Mouse (Mus musculus) cerebral cortex, adult 2 months (tissue): ENCODE measurements around the gene Iqcd.

ENCODE experiments used
- WGBS: fragments of 180-500 bp; shearing (Covaris S2); methylation state at CpG from one replicate; pipeline ENCODE4 v1.1.7; 2018; 5-methylcytosine and 5-hydroxymethylcytosine counted together

Gene Iqcd

GRCm38 (mm10) chr5:120588569-120589094, at the start of gene Iqcd, which contains the start of gene Tpcn1:
Iqcd (plus strand) TSS chr5:120589016.
Tpcn1 (minus strand) TSS chr5:120588673.
- under 1% methylated on average over 35 of the region's 35 CpGs for WGBS

GRCm38 (mm10) chr5:120548236-120548850, 40.5 kb upstream of the Iqcd start:
- WGBS: 83% methylated on average over 11 of the region's 11 CpGs

GRCm38 (mm10) chr5:120550137-120550536, 38.7 kb upstream of the Iqcd start:
- 80% methylated on average over 5 of the region's 5 CpGs for WGBS

- WGBS: 56% methylated on average over 5 of the region's 5 CpGs
These were observed 38.1 kb upstream of the Iqcd start for GRCm38 (mm10) chr5:120550673-120551072.

DNA sequence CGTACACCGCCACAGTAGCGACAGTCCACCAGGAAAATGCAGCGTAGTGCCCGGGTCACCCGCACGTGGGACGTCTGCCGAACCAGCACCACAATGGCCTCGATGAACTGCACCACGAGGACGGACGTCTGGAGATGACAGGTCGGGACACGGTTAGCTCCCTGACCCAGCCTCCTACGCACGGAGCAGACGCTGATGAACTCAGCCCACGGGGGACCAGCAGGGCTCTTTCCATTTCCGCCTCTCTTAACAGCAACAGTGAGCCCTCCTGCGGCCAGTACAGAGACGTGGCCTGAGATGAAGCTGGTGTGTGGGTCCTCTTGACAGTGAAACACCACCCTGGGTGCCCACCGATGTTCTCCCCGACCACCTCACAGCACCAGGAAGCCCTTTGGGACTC, 32.9 kb upstream of the Iqcd start:
- 87% methylated on average over 24 of the region's 24 CpGs for WGBS

DNA sequence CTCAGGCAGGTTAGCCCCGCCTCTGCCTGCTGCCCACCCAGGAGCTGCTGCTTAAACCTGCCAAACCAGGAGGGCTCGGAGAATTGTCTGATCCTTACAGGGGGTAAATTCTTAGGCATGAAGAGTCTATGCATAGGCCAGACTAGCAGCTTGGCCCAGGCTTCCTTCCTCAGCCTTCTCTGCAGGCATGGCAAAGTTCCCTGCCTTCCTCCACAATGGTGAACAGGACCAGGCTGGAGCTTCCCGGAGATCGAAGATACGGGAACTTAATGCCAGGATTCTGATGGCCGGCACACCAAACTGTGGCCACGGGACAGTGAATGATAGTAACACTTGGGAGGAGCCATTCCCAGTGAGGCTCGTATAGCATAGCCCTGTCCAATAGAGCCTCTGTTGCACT, 30.8 kb upstream of the Iqcd start:
- WGBS: 58% methylated on average over 8 of the region's 8 CpGs

DNA sequence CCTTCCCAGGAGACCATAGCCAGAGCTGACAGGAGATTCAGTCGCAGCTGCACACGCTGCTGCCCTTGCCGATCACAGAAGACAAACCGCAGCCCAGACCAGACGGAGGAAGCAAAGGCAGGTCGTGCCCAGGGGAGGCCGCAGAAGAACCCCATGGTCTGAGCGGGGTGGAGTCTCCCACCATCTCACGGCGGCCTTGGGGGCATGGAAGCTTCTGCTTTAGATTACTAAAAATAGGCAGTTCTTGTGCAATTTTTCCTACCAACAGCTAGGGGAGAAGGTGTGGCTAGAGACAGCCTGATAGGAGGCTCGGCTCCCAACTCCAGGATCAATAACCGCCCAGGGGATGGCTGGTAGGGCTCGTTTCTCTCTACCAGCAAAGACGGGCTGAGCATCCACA, 30.1 kb upstream of the Iqcd start:
- 71% methylated on average over 14 of the region's 14 CpGs for WGBS

DNA sequence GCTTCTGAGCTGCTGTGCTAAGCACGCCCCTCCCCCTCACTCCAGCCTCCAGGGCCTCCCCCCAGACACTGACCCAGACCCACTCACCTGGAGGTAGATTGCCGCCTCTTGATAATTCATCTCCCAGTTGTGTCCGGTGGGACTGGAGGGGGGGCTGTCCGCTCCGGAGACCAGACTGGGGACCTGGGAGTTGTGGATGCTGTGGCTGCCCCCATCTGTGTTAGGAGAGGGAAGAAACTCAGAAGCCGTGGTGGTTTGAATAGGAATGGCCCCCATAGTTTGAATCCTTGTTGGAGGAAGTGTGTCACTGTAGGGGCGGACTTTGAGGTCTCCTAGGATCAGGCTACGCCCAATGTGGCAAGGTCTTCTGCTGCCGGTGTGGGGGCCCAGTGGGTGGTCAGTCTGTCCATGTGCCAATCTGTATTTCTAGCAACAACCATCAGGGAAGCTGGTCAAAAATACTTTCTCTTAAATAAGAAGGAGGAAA, 28.6 kb upstream of the Iqcd start:
- WGBS: 51% methylated on average over 9 of the region's 9 CpGs

DNA sequence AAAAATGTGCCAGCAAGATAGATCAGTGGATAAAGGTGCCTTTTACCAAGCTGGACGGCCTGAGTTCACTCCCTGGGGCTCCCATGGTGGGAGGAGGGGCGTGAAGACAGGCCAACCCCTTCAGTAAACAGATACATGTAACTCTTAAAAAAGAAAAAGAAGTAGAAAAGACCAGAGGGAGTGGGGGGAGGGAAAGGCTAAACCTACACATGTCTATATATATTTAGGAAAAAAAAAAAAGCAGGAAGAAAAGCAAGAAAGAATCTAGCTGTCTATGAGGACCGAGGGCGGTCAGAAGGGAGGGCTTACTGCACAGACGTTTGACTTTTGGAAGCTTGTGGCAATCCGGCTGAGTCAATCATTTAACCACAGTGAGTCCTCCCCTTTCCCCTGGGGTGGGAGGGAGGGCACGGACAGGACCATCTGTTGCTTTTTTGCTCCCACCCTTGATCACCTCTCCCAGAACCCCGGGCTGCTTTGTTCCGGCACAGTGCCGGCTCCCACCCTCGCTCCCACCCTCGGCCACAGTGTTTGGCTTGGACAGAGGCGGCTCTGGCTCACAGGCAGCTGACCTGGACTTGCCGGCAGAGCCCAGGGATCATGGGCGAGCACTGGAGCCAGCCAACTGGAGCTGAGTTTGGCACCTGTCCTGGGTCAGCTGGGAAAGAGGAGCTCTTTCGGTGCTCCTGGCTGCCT, 28.1 kb upstream of the Iqcd start:
- WGBS: 27% methylated on average over 16 of the region's 16 CpGs

DNA sequence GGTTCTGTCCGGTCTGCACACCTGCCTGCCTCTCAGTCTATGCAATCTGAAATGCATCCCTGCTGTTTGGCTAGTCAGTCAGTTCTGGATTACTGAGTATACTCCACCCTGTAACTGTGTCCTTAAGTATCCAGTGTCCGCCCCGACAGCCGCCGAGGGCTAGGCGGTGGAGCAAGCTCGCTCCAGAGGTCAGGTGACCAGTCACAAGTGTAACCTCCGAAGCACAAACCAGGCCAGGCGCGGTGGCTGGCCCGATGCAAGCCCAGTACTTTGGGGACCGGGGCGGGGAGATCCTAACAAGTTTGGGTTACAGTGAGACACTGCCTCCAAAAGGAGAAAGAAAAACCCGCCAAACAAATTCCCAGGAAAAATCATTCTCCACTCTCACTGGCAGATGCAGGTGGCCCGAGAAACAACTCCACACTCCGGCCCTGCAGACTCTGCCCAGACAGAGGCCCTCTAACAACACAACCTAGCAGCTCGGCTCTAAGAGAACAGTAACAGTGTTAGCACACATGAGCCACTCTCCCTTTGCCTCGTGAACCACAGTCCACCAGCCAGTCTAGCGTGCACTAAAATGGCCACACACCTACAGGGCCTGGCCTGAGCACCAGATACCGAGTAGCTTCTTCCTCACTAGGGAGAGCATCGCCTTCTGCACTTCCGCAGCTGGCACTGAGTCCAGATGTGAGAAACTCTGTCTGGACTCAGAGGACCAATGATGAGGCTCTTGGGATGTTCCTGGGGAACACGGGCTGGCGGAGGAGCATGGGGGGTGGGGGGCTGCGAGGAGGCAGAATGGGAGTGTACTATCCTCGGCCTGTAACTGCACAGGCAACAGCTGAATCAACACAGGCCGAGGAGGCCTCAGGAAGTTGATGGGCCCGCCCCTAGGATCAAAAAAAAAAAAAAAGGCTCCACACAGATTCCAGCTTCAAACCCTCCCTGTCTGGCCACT, 25.6 kb upstream of the Iqcd start:
- 54% methylated on average over 28 of the region's 28 CpGs for WGBS

GRCm38 (mm10) chr5:120563914-120564311, 24.9 kb upstream of the Iqcd start:
- 56% methylated on average over 4 of the region's 4 CpGs for WGBS

DNA sequence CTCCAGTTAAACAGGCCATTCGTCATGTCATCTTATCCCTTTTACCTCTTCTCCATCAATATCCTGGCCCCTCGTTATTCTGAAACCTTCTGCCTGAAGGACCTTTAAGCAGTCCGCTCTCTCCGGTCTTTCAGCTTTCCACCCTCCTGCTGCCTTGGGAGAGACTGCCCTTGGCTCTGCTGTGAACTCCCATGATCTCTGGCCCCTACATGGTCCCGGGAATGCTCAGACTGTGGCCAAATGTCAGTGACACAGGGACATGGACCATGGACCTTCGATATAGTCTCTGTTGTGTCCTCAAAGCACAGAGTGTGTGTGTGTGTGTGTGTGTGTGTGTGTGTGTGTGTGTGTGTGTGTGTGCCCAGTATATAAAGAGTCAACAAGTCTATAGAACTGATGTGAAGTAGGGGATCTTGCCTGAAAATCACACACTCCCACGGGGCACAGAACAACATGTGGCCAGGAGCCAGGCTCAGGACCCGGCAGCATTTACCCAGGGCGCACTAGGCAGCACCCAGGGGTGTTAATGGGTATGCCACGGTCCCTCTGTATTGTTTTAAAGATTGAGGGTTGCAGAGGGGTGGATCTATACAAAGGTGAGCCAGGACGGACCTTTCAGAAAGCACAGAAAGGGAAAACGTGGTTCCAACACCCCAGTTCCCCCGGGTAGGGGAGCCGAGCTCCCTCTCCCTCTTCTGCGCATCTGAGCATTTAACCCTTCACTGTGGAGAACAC, 23.5 kb upstream of the Iqcd start:
- WGBS: 62% methylated on average over 15 of the region's 15 CpGs

DNA sequence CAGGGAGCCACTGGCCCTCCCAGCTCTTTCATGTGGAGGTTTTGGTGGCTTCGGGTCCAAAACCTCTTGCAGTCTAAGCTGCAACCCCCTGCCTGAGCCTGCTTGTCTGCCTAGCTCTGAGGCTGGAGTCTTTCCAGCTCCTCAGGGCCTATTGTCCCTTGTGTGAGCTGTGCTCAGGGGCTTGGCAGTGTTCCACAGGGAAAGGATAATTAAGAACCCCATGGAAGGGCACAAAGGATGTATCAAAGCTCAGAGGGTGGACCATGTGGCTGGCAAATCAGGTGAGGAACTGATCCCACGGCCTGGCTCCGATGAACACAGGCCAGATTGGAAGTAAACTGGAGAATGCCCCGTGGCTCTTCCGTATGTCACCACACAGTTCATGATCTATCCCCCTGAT, 22.7 kb upstream of the Iqcd start:
- WGBS: 66% methylated on average over 5 of the region's 5 CpGs

GRCm38 (mm10) chr5:120566681-120567252, 22.0 kb upstream of the Iqcd start:
- 58% methylated on average over 9 of the region's 9 CpGs for WGBS

- 25% methylated on average over 21 of the region's 21 CpGs for WGBS
These were observed 21.5 kb upstream of the Iqcd start for GRCm38 (mm10) chr5:120567253-120567701.

DNA sequence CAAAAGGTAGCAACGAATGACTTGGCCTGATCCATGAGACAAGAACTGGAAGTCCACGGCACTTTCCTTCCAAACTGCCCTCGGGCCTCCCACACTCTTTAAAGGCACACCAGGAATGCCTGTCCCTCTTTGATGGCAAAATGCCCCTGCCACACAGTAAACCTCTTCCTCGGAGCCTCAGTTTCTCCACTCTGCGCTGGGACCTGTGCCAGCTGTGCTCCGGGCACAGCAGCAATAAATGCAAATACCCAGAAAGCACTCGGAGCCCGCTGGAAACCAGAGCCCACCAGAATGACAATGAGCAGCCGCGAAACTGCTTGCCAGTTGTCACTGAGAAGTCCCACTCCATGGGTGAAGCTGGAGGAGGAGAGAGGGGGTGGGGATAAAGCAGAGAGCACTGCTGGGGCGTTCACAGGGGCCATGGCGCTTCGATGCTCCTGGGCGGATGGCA, 21.0 kb upstream of the Iqcd start:
- WGBS: 33% methylated on average over 14 of the region's 14 CpGs

DNA sequence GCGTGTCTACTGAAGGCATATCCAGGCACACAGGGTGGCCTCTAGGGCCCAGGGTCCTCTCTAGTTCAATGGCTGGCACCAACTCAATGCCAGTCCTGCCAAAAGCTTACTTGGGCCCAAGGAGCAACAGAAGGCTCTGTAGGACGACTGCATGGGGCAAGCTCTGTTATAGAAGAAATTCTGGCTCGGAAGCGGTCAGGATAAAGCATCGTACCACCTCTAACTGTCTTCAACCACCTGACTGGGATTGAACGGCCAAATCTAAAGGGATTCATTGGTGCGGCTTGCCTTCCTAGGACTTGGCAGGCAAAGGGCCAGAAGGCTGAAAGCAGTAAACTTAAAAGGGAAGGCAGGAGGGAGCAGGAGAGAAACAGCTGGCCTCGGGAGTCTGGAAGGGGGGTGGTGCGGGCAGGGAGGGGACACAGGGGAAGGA, 20.5 kb upstream of the Iqcd start:
- WGBS: 43% methylated on average over 9 of the region's 9 CpGs

DNA sequence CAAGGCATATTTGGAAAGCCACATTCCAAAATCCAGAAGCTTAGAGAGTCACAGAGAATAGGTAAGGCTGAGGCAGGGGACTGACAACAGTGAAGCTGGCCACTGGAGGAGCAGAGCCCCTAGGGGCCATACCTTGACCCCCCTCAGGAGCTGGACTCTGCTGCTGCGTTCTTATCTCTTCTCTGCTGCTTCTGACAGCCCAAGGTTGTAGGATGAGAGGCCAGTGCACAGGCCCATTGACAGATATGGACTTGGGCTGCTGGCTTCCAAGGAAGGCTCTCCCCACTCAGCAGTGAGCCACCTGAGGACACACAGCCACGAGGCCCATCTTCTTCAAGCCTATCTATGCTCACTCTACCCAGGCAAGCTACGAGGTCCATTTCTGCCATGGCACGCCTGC, 19.9 kb upstream of the Iqcd start:
- 86% methylated on average over 4 of the region's 4 CpGs for WGBS

GRCm38 (mm10) chr5:120569791-120570190, 19.0 kb upstream of the Iqcd start:
- WGBS: 92% methylated on average over 3 of the region's 3 CpGs

DNA sequence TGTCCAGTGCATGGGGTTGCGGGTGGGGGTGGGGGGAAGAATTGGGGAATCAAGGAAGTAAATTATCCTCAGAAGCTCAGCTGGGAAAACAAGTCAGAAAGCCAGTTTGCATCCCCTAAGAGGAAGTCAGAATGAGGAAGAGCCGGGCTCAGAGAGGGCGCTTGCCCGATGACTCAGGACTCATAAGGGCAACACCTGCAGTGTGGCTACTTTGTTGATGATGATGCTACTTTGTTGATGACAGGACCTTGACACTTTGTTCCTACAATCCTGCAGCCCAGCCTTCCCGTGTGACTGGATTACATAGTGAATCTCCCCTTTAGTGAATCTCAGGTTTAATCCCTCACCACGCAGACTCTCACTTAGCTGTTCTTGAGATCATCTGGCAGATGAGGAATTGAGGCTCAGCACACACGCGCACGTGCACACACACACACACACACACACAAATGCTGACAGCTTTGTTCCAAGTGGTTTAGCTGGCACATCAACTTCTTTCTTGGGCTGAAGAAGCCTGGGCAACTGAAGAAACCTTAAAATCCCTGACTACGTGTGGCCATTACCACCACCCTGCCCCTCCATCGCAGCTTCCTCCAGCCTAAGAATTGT, 18.4 kb upstream of the Iqcd start:
- WGBS: 76% methylated on average over 11 of the region's 11 CpGs
